Mouse (Mus musculus): ENCODE results near the gene Klhl40.

- no peak for TF ChIP-seq CTCF (IDR thresholded peaks at IDR 0.05; ENCODE audit: low read depth, low read length)
- no peak for TF ChIP-seq POLR2A (IDR thresholded peaks at IDR 0.05; ENCODE audit: extremely low read depth, insufficient read depth, low read length)
These were observed 12.1 kb upstream of the Klhl40 start for GRCm38 (mm10) chr9:121765166-121765855.

Measured in liver, adult 2 months (tissue).